Mouse (Mus musculus) kidney, adult 2 months (tissue): ENCODE results near the gene Fut7. TPM values are rescaled to one million over a fixed set of nuclear protein-coding genes. Genes with fewer than 3 reads are reported as not detected.

Experiments
- DNase-seq: peaks from one replicate; pipeline ENCODE4 v3.0.0; 2021
- H3K27ac ChIP-seq: fragments of 200-500 bp; 2 replicates; pipeline ENCODE4 v1.5.1; 2012; ENCODE audit warnings: low read depth, low read length, control low read depth, inconsistent platforms; ENCODE audit not compliant: insufficient read depth
- H3K27me3 ChIP-seq: fragments of 200-500 bp; replicated peaks from 2 replicates; pipeline ENCODE4 v1.6.1; 2012; ENCODE audit warnings: mild to moderate bottlenecking, moderate library complexity, low read length, inconsistent platforms; ENCODE audit not compliant: control insufficient read depth, insufficient read depth
- H3K36me3 ChIP-seq: fragments of 200-500 bp; 2 replicates; pipeline ENCODE4 v1.6.1; 2012; ENCODE audit warnings: mild to moderate bottlenecking, moderate library complexity, low read length, inconsistent platforms; ENCODE audit not compliant: control insufficient read depth, insufficient read depth
- H3K4me1 ChIP-seq: fragments of 200-500 bp; 2 replicates; pipeline ENCODE4 v1.6.1; 2011; ENCODE audit warnings: low read length; ENCODE audit not compliant: control insufficient read depth, insufficient read depth
- H3K4me3 ChIP-seq: fragments of 200-500 bp; 2 replicates; pipeline ENCODE4 v1.5.1; 2011; ENCODE audit warnings: mild to moderate bottlenecking, low read depth, low read length, control low read depth; ENCODE audit not compliant: insufficient read depth
- CTCF ChIP-seq: fragments of 200-500 bp; conservative IDR thresholded peaks from 2 replicates; pipeline ENCODE4 v1.5.1; 2011; ENCODE audit warnings: low read depth, mild to moderate bottlenecking, control low read depth, low read length, moderate library complexity, mixed read lengths; ENCODE audit not compliant: insufficient read depth, insufficient read length
- POLR2A ChIP-seq: fragments of 200-500 bp; IDR thresholded peaks from one replicate; pipeline ENCODE4 v1.6.1; 2011; ENCODE audit warnings: low read depth, low read length, control low read depth
- WGBS: fragments of 180-500 bp; shearing (Covaris S2); methylation state at CpG from one replicate; pipeline ENCODE4 v1.1.7; 2018; 5-methylcytosine and 5-hydroxymethylcytosine counted together
- polyA plus RNA-seq: library from polyadenylated mRNA; depleted of rRNA; stranded (reverse); fragments of >200 nt; gene quantifications from 2 replicates; pipeline ENCODE4 v1.2.3, GENCODE M21; 2012

Fut7 gene
- polyA plus RNA-seq, 1 experiment = 0.80 TPM

DNA sequence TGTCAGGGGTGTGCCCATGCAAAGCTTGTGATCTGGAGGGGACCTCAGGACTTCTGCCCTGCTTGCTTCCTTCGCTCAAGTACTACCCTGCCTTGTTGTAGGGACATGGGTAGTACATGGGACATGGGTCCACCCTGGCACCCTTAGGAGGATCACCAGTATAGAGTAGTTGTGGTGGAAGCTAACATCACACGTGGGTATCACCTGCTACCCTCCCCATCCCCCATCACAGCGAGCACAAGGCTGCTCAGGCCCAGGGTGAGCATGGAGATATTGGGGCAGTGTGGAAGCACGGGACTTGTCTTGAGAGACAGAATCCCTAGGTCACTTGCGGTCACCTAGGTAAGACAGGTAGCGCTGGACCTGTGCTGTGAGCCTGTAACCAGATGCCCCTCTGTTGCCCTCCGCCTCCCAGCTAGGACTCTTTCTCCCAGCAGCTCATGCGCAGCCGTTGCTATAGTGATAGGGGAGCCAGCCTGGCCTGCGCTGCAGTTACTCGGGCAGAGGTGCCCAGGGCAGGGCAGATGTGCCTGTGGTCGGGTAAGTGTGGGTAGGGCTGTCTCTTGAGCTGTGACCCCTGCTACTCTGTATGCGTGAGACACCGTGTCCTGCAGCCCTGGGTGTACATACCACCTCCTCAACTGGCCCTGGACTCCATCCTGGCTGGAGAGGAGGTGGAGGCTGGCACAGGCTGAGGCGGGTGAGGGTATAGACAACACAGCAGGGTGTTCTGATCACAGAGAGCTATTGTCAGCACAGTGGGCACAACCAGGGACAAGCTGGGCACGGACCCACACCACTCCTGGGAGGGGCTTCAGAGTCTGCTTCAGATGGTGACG, 7.5 kb downstream of the Fut7 start:
- no peak overlapping the region for H3K4me3 ChIP-seq

DNA sequence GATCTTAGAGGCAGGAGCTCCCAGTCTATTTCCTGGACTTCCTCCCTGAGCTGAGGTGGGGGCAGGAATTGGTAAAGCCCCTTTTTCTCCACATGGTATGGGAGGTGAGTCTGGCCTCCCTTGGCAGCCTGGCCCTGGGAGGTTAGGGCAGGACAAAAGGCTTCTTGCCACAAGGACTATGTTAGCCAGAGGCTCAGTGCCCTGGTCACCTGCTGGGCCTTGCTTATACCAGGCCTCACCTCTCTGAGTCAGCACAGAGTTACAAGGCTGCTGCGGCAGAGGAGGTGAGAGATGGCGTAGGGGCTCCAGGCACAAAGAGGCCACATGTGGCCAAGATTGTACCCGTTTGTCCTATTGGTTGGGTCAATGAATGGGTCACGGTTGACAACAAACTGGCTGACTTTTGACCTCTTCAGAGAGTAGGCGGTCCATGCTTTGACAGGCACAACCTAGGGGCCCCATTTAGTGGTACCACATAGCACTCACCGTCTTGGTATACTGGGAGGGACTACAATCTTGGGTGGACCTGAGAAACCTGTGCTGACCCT, 8.3 kb downstream of the Fut7 start:
- 61% methylated on average over 6 of the region's 6 CpGs for whole genome bisulfite sequencing
- no peaks in the 10 kb centered on the region for H3K36me3 ChIP-seq
- no peak for DNase-seq
- no peaks in the 10 kb centered on the region for H3K27me3 ChIP-seq
- peaks cover 13% of the 10 kb centered on the region; the same call in 1 of the 2 replicates for H3K4me1 ChIP-seq
- no peak for TF ChIP-seq CTCF
- TF ChIP-seq POLR2A = no peak
- no peak overlapping the region for H3K4me3 ChIP-seq
- H3K27ac ChIP-seq = no peak overlapping the region

More for the DNA sequence above, 7.5 kb downstream of the Fut7 start:
- H3K36me3 ChIP-seq = no peaks in the 10 kb centered on the region
- H3K4me1 ChIP-seq = peaks cover 13% of the 10 kb centered on the region; the same call in 1 of the 2 replicates
- WGBS = 50% methylated on average over 17 of the region's 17 CpGs
- no peaks in the 10 kb centered on the region for H3K27me3 ChIP-seq
- DNase-seq = peak; percentile 62
- H3K27ac ChIP-seq = no peak overlapping the region
- TF ChIP-seq POLR2A = no peak
- no peak for TF ChIP-seq CTCF

DNA sequence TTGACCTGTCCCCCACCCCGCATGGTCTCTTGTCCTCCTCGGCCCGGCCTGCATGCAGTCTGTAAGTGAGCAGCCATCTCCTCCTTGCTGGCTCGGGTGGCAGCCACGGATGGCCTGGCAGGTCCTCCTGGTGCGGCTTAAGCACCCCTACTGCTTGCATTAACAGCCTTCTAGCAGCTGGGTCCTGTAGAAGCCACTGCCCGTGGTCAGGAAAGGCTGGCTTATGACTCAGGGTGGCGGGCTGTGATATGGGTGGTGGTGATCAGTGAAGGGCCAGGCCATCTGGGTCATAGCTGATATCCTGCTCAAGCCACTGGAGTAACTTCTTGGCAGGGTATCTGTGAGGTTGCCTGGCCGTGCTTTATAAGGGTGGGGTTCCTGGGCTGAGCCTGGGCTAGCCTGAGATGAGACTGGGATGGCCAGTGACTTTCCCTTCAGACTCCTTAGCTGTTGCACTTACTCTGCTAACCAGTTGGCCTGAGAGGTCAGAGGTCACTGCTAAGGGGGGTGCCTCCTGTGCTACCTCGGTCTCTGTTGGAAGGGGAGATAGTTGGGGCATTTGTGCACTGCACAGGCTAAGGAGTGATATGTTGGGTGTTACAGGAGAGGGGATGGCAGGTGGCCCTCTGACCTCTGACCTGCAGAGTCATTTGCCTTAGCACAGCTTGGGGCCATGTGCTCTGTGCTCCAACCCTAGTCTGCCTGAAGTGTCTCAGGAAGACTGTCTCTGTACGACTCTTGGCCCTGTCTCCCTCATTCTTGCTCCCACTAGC, 9.4 kb downstream of the Fut7 start:
- no peak for TF ChIP-seq CTCF
- TF ChIP-seq POLR2A = no peak
- Histone ChIP-seq H3K27ac (no peak overlapping the region), H3K4me1 (peaks cover 13% of the 10 kb centered on the region; the same call in 1 of the 2 replicates), H3K27me3 (no peaks in the 10 kb centered on the region), H3K4me3 (no peak overlapping the region), H3K36me3 (no peaks in the 10 kb centered on the region)
- 84% methylated on average over 11 of the region's 11 CpGs for WGBS
- no peak for DNase-seq

DNA sequence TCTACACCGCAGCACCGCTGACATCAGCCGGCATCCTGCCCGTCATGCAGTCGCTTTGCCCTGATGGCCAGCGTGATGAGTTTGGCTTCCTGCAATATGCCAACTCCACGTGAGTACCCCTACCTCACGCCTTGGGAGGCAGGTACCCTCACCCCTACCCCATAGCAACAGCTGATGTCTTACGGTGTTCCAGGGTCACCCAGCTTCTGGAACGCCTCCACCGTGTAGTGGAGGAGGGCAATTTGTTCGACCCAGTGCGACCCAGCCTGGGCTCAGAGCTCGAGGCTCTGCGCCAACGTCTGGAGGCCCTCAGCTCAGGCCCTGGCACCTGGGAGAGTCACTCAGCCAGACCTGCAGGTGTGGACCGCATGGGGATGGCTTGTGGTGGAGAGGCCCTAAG, 10.0 kb downstream of the Fut7 start:
- no peak for DNase-seq
- Histone ChIP-seq H3K36me3 (no peaks in the 10 kb centered on the region), H3K27ac (no peak overlapping the region), H3K4me3 (no peak overlapping the region), H3K4me1 (peaks cover 13% of the 10 kb centered on the region; the same call in 1 of the 2 replicates), H3K27me3 (no peaks in the 10 kb centered on the region)
- WGBS = 84% methylated on average over 17 of the region's 17 CpGs
- TF ChIP-seq POLR2A (no peak), CTCF (no peak)

DNA sequence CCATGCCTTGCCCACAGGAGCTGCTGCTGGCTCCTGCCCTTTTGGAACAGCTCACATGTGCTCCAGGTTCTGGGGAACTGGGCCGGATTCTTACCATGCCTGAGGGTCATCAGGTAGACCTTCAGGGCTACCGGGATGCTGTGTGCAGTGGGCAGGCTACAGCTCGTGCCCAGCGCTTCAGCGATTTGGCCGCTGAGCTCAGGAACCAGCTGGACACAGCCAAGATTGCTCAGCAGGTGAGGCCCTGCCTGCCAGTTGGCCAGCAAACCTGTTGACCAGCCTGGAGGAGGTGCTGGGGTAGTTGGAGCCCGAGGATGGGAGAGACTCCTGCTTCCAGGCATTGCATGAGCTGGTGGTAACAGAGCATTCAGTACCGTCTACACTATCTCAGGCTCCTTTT, 11.2 kb downstream of the Fut7 start:
- 86% methylated on average over 8 of the region's 8 CpGs for WGBS
- Histone ChIP-seq H3K27me3 (no peaks in the 10 kb centered on the region), H3K4me1 (peaks cover 13% of the 10 kb centered on the region; the same call in 1 of the 2 replicates), H3K36me3 (no peaks in the 10 kb centered on the region), H3K27ac (no peak overlapping the region), H3K4me3 (no peak overlapping the region)
- TF ChIP-seq POLR2A (no peak), CTCF (no peak)
- DNase-seq = no peak

DNA sequence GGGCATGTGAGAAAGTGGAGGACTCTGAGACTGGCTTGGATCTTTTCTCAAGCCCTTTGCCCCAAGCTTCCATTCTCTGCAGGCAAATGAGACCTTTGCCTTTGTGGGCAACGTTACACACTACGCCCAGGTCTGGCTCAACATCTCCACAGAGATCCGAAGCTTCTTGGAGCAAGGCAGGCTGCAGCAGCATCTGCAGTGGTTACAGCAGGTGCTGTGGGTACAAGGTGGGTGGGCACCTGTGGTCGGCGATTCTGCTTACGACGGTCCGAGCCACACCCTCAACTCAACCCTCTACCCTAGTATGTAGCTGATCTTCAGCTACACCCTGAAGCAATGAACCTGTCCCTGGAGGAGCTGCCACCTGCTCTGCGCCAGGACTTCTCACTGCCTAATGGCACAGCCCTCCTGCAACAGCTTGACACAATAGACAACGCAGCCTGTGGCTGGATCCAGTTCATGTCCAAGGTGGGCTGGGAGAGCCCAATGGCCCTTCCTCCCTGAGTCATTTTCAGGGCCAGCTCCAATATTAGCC, 13.3 kb downstream of the Fut7 start:
- Histone ChIP-seq H3K27me3 (no peaks in the 10 kb centered on the region), H3K4me1 (no peaks in the 10 kb centered on the region), H3K36me3 (no peaks in the 10 kb centered on the region), H3K27ac (no peak overlapping the region), H3K4me3 (no peak overlapping the region)
- DNase-seq = no peak
- WGBS = 80% methylated on average over 10 of the region's 10 CpGs
- no peak for TF ChIP-seq CTCF
- TF ChIP-seq POLR2A = no peak
